Mouse (Mus musculus) MEL (cell line): Measurements from ENCODE around the gene Oard1. TPM values are rescaled to one million over a fixed set of nuclear protein-coding genes. Genes with fewer than 3 reads are reported as not detected.
A peak's percentile ranks its signal among the peaks of the same experiment; 100 is the strongest.

Experiments
- DNase-seq: peaks from one replicate; pipeline ENCODE4 v3.0.0; 2011; ENCODE audit warnings: low read depth, low spot score
- H3K27ac ChIP-seq: 2 replicates; pipeline ENCODE4 v1.5.1; 2012; ENCODE audit warnings: low read depth, mild to moderate bottlenecking, control low read depth, low read length, moderate library complexity; ENCODE audit not compliant: control insufficient read depth
- H3K27me3 ChIP-seq, 2 experiments: fragments of 150-350 bp in 1 of 2; sonication (generic) in 1 of 2; 2 replicates each; pipeline ENCODE4 v1.6.1; 2012; ENCODE audit warnings: low read length in 2 of 2, mild to moderate bottlenecking in 2 of 2, improper control_type of control experiment in 1 of 2, moderate library complexity in 1 of 2; ENCODE audit not compliant: insufficient read depth in 2 of 2, control insufficient read depth in 1 of 2
- H3K36me3 ChIP-seq, 2 experiments: 2 replicates each; pipeline ENCODE4 v1.6.1; 2012 to 2014; ENCODE audit warnings: low read length in 2 of 2, improper control_type of control experiment in 1 of 2, inconsistent platforms in 1 of 2, mild to moderate bottlenecking in 1 of 2; ENCODE audit not compliant: insufficient read depth in 2 of 2, control insufficient read depth in 1 of 2
- H3K4me1 ChIP-seq, 2 experiments: fragments of 150-350 bp in 1 of 2; sonication (generic) in 1 of 2; 2 replicates each; pipeline ENCODE4 v1.6.1; 2012; ENCODE audit warnings: low read length in 2 of 2, improper control_type of control experiment in 1 of 2, mild to moderate bottlenecking in 1 of 2; ENCODE audit not compliant: insufficient read depth in 2 of 2, control insufficient read depth in 1 of 2
- H3K4me3 ChIP-seq, 2 experiments: fragments of 150-350 bp in 1 of 2; sonication (generic) in 1 of 2; 2 replicates each; pipeline ENCODE4 v1.5.1; 2012; ENCODE audit warnings: low read depth in 2 of 2, low read length in 2 of 2, mild to moderate bottlenecking in 2 of 2, moderate library complexity in 2 of 2, control low read depth in 1 of 2, improper control_type of control experiment in 1 of 2; ENCODE audit not compliant: control insufficient read depth in 1 of 2, insufficient read depth in 1 of 2
- H3K79me2 ChIP-seq: 2 replicates; pipeline ENCODE4 v1.6.1; 2012; ENCODE audit warnings: mild to moderate bottlenecking, low read length, moderate library complexity; ENCODE audit not compliant: control insufficient read depth, poor library complexity, insufficient read depth
- H3K9ac ChIP-seq: 2 replicates; pipeline ENCODE4 v1.6.1; 2012; ENCODE audit warnings: low read depth, mild to moderate bottlenecking, control low read depth, low read length, moderate library complexity; ENCODE audit not compliant: control insufficient read depth, poor library complexity, severe bottlenecking
- H3K9me3 ChIP-seq: fragments of 150-350 bp; sonication (generic); replicated peaks from 2 replicates; pipeline ENCODE4 v1.6.1; 2012; ENCODE audit warnings: mild to moderate bottlenecking, low read length, improper control_type of control experiment, moderate library complexity; ENCODE audit not compliant: insufficient read depth
- CHD2 ChIP-seq: IDR thresholded peaks from 2 replicates; pipeline ENCODE4 v1.6.1; 2011; ENCODE audit warnings: low read length, improper control_type of control experiment
- CTCF ChIP-seq, 3 experiments: IDR thresholded peaks in 2 of 3; conservative IDR thresholded peaks in 1 of 3; 2 replicates each; pipeline ENCODE4 v1.5.1; 2011 to 2012; ENCODE audit warnings: low read length in 3 of 3, low read depth in 2 of 3, mild to moderate bottlenecking in 2 of 3, improper control_type of control experiment in 1 of 3, inconsistent platforms in 1 of 3, mixed read lengths in 1 of 3, moderate library complexity in 1 of 3; ENCODE audit not compliant: control insufficient read depth in 1 of 3, insufficient read depth in 1 of 3, poor library complexity in 1 of 3, severe bottlenecking in 1 of 3
- E2F4 ChIP-seq: IDR thresholded peaks from 2 replicates; pipeline ENCODE4 v1.6.1; 2011; ENCODE audit warnings: low read depth, low read length, improper control_type of control experiment, borderline replicate concordance
- ELF1 ChIP-seq: IDR thresholded peaks from 2 replicates; pipeline ENCODE4 v1.6.1; 2014; ENCODE audit warnings: low read depth, mild to moderate bottlenecking, inconsistent platforms, low read length, improper control_type of control experiment, moderate library complexity
- EP300 ChIP-seq, 2 experiments: IDR thresholded peaks; 2 replicates each; pipeline ENCODE4 v1.6.1; 2011; ENCODE audit warnings: improper control_type of control experiment in 2 of 2, low read length in 2 of 2, low read depth in 1 of 2, mild to moderate bottlenecking in 1 of 2
- GATA1 ChIP-seq: IDR thresholded peaks from 2 replicates; pipeline ENCODE4 v1.6.1; 2011; ENCODE audit warnings: low read depth, low read length, improper control_type of control experiment
- JUND ChIP-seq: IDR thresholded peaks from 2 replicates; pipeline ENCODE4 v1.6.1; 2011; ENCODE audit warnings: low read depth, mild to moderate bottlenecking, improper control_type of control experiment, low read length
- KAT2A ChIP-seq: conservative IDR thresholded peaks from 2 replicates; pipeline ENCODE4 v1.6.1; 2012; ENCODE audit warnings: low read depth, low read length, improper control_type of control experiment, inconsistent platforms
- MAFK ChIP-seq: IDR thresholded peaks from 2 replicates; pipeline ENCODE4 v1.6.1; 2011; ENCODE audit warnings: low read depth, mild to moderate bottlenecking, low read length, improper control_type of control experiment, borderline replicate concordance
- MAZ ChIP-seq: IDR thresholded peaks from 2 replicates; pipeline ENCODE4 v1.6.1; 2012; ENCODE audit warnings: low read depth, mild to moderate bottlenecking, inconsistent platforms, low read length, improper control_type of control experiment
- MEF2A ChIP-seq: IDR thresholded peaks from 2 replicates; pipeline ENCODE4 v1.6.1; 2014; ENCODE audit warnings: low read depth, mild to moderate bottlenecking, inconsistent platforms, low read length, improper control_type of control experiment; ENCODE audit not compliant: poor library complexity, insufficient replicate concordance, severe bottlenecking; ENCODE audit errors: extremely low read depth
- MYB ChIP-seq: IDR thresholded peaks from 2 replicates; pipeline ENCODE4 v1.6.1; 2011; ENCODE audit warnings: mild to moderate bottlenecking, low read depth, low read length, improper control_type of control experiment
- MYC ChIP-seq: IDR thresholded peaks from 2 replicates; pipeline ENCODE4 v1.6.1; 2011; ENCODE audit warnings: low read depth, mild to moderate bottlenecking, low read length, improper control_type of control experiment, moderate library complexity
- NELFE ChIP-seq: IDR thresholded peaks from 2 replicates; pipeline ENCODE4 v1.6.1; 2011; ENCODE audit warnings: low read depth, low read length, improper control_type of control experiment
- POLR2AphosphoS2 ChIP-seq: IDR thresholded peaks from 2 replicates; pipeline ENCODE4 v1.6.1; 2011; ENCODE audit warnings: low read length, improper control_type of control experiment
- RAD21 ChIP-seq: IDR thresholded peaks from 2 replicates; pipeline ENCODE4 v1.6.1; 2011; ENCODE audit warnings: mild to moderate bottlenecking, low read depth, low read length, improper control_type of control experiment
- SIN3A ChIP-seq: IDR thresholded peaks from 2 replicates; pipeline ENCODE4 v1.6.1; 2012; ENCODE audit warnings: low read length, improper control_type of control experiment, inconsistent platforms
- TBP ChIP-seq: IDR thresholded peaks from 2 replicates; pipeline ENCODE4 v1.8.0; 2011; ENCODE audit warnings: low read depth, low read length, improper control_type of control experiment
- TCF12 ChIP-seq: IDR thresholded peaks from 2 replicates; pipeline ENCODE4 v1.6.1; 2014; ENCODE audit warnings: low read depth, mild to moderate bottlenecking, inconsistent platforms, low read length, improper control_type of control experiment, moderate library complexity
- ZC3H11A ChIP-seq: IDR thresholded peaks from 2 replicates; pipeline ENCODE4 v1.6.1; 2012; ENCODE audit warnings: low read depth, mild to moderate bottlenecking, inconsistent platforms, low read length, improper control_type of control experiment
- ZKSCAN1 ChIP-seq: IDR thresholded peaks from 2 replicates; pipeline ENCODE4 v1.6.1; 2012; ENCODE audit warnings: low read depth, mild to moderate bottlenecking, inconsistent platforms, low read length, improper control_type of control experiment, moderate library complexity
- polyA plus RNA-seq, 2 experiments: library from polyadenylated mRNA; stranded (reverse) in 1 of 2; unstranded in 1 of 2; fragments of >175 nt in 1 of 2; fragments of >200 nt in 1 of 2; gene quantifications; 2 replicates each; pipeline versions ENCODE4 v1.2.1 to v1.2.4; 2012; ENCODE audit warnings: low replicate concordance in 2 of 2, low read depth in 1 of 2; ENCODE audit not compliant: insufficient read length in 2 of 2, insufficient read depth in 1 of 2, missing spikeins in 1 of 2
- total RNA-seq: library from RNA; depleted of rRNA; stranded (reverse); fragments of 300-350 nt; gene quantifications from 2 replicates; pipeline ENCODE4 v1.2.3, GENCODE M21; 2012

The Oard1 gene
- total and polyA plus RNA-seq, 3 experiments: 21.2 to 24.4 TPM; not detected in 1

GRCm38 (mm10) chr17:48418781-48419180 is 9.0 kb downstream of the Oard1 start:
- no peaks in the 10 kb centered on the region for H3K9me3 ChIP-seq
- DNase-seq: no peak
- H3K9ac ChIP-seq: no peak overlapping the region
- TF ChIP-seq KAT2A: no peak
- TF ChIP-seq, all 39 proteins: peak for 0
- Histone ChIP-seq H3K36me3 (peaks cover 0 to 20% of the 10 kb centered on the region in 2 experiments; a peak in 2 of 4 replicates), H3K4me3 (peak overlapping the region in 1 of 2 experiments; percentile 59; a peak in 1 of 4 replicates), H3K27me3 (no peaks in the 10 kb centered on the region), H3K79me2 (no peaks in the 10 kb centered on the region), H3K4me1 (peaks cover 11 to 15% of the 10 kb centered on the region in 2 experiments), H3K27ac (no peak overlapping the region)

DNA sequence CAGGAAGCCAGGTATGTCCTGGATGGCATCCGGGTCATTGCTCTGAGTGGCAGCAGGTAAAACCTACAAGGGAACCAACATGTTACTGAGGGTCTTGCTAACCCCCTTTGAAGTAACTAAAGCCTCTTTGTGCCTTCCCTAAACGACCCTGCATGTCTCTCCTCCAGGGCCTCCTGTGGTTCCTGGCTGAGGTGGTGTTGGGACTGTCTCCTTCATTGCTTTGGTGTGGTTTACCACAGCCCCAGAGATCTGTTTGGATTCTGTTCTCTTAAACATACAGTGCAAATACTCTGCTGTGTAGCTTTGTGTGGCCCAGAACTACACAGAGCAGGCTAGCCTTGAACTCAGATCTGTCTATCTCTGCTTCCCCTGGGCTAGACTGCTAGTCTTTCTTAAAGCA is 9.8 kb downstream of the Oard1 start:
- H3K4me3 ChIP-seq: no peak overlapping the region
- TF ChIP-seq MAZ: no peak
- TF ChIP-seq RAD21: no peak
- TF ChIP-seq MEF2A: no peak
- no peak for TF ChIP-seq CHD2
- no peak for TF ChIP-seq JUND
- TF ChIP-seq CTCF (IDR thresholded peaks at IDR 0.05 in 2 of 3, conservative IDR thresholded peaks at IDR 0.05 in 1 of 3; ENCODE audit: control insufficient read depth in 1 of 3, insufficient read depth in 1 of 3, low read depth in 2 of 3, low read length in 3 of 3, poor library complexity in 1 of 3, severe bottlenecking in 1 of 3): no peak
- no peak for TF ChIP-seq MYC
- no peak for TF ChIP-seq ZC3H11A
- TF ChIP-seq, all 39 proteins: peak for 0
- H3K79me2 ChIP-seq: no peaks in the 10 kb centered on the region
- no peak overlapping the region for H3K9ac ChIP-seq
- H3K9me3 ChIP-seq: no peaks in the 10 kb centered on the region
- H3K4me1 ChIP-seq: peaks cover 11 to 15% of the 10 kb centered on the region in 2 experiments
- no peaks in the 10 kb centered on the region for H3K27me3 ChIP-seq
- no peak overlapping the region for H3K27ac ChIP-seq
- no peak for DNase-seq
- H3K36me3 ChIP-seq: peaks cover 0 to 20% of the 10 kb centered on the region in 2 experiments; a peak in 2 of 4 replicates

GRCm38 (mm10) chr17:48424237-48424636 is 14.4 kb downstream of the Oard1 start:
- H3K9me3 ChIP-seq: no peaks in the 10 kb centered on the region
- no peaks in the 10 kb centered on the region for H3K79me2 ChIP-seq
- H3K4me3 ChIP-seq: no peak overlapping the region
- no peak overlapping the region for H3K27ac ChIP-seq
- peaks cover 0 to 4% of the 10 kb centered on the region in 2 experiments; a peak in 2 of 4 replicates for H3K36me3 ChIP-seq
- H3K27me3 ChIP-seq: no peaks in the 10 kb centered on the region
- H3K9ac ChIP-seq: no peak overlapping the region
- no peak for DNase-seq
- H3K4me1 ChIP-seq: peaks cover 7 to 13% of the 10 kb centered on the region in 2 experiments
- no peak for TF ChIP-seq GATA1
- no peak for TF ChIP-seq NELFE
- TF ChIP-seq MEF2A: no peak
- TF ChIP-seq MYB: no peak
- TF ChIP-seq ELF1: no peak
- no peak for TF ChIP-seq KAT2A
- no peak for TF ChIP-seq ZKSCAN1
- no peak for TF ChIP-seq POLR2AphosphoS2
- no peak for TF ChIP-seq MAFK
- TF ChIP-seq TBP: no peak
- no peak for TF ChIP-seq TCF12
- TF ChIP-seq SIN3A: no peak
- TF ChIP-seq CHD2: no peak
- no peak for TF ChIP-seq ZC3H11A
- TF ChIP-seq E2F4: no peak
- TF ChIP-seq EP300 (IDR thresholded peaks at IDR 0.05; ENCODE audit: low read depth in 1 of 2, low read length in 2 of 2): no peak
